Mouse (Mus musculus) thymus, adult 2 months (tissue): ENCODE measurements around the gene Klf1.

ENCODE experiments used
- CTCF ChIP-seq: fragments of 200-500 bp; IDR thresholded peaks from 2 replicates; pipeline ENCODE4 v1.5.1; 2012; ENCODE audit warnings: mild to moderate bottlenecking, control low read depth, low read length, moderate library complexity, borderline replicate concordance; ENCODE audit not compliant: control insufficient read depth, poor library complexity, insufficient read depth; ENCODE audit errors: extremely low read depth
- POLR2A ChIP-seq: fragments of 200-500 bp; IDR thresholded peaks from 2 replicates; pipeline ENCODE4 v1.6.1; 2012; ENCODE audit warnings: mild to moderate bottlenecking, low read length, control low read depth, moderate library complexity; ENCODE audit not compliant: control insufficient read depth, poor library complexity, insufficient read depth; ENCODE audit errors: extremely low read depth

GRCm38 (mm10) chr8:84936962-84937546, 35.3 kb downstream of the Klf1 start, which contains the start of gene Mast1:
- TF ChIP-seq CTCF = 0 out of 2 replicates have a peak, but pooled peaks have one; percentile 60
- TF ChIP-seq POLR2A = no peak
